Mouse (Mus musculus) lung, postnatal 0 days (tissue): ENCODE measurements around the gene Tmc1.

Experiments used
- CTCF ChIP-seq: IDR thresholded peaks from 2 replicates; pipeline ENCODE4 v1.5.1; 2016; ENCODE audit warnings: antibody characterized with exemption, mild to moderate bottlenecking
- EP300 ChIP-seq: IDR thresholded peaks from 2 replicates; pipeline ENCODE4 v1.6.1; 2016; ENCODE audit warnings: antibody characterized with exemption, mild to moderate bottlenecking, control low read depth

- no peak for TF ChIP-seq CTCF
- no peak for TF ChIP-seq EP300
These were observed 92.2 kb downstream of the Tmc1 start for GRCm38 (mm10) chr19:20861779-20862178.
